Mouse (Mus musculus): ENCODE measurements at regions not wholly inside any gene's neighbourhood (a gene's known extent, or its start where the extent isn't known, plus 50 kb on each side); places are given as distances from the start of the nearest gene placed in this dataset.

- peak; percentile 69 to 91 for DNase-seq
Measured at GRCm38 (mm10) chr3:115766153-115766552, 51.3 kb upstream of the S1pr1 start.

- DNase-seq, result no peak
Measured at GRCm38 (mm10) chr3:115768290-115768689, 53.4 kb upstream of the S1pr1 start.

DNA sequence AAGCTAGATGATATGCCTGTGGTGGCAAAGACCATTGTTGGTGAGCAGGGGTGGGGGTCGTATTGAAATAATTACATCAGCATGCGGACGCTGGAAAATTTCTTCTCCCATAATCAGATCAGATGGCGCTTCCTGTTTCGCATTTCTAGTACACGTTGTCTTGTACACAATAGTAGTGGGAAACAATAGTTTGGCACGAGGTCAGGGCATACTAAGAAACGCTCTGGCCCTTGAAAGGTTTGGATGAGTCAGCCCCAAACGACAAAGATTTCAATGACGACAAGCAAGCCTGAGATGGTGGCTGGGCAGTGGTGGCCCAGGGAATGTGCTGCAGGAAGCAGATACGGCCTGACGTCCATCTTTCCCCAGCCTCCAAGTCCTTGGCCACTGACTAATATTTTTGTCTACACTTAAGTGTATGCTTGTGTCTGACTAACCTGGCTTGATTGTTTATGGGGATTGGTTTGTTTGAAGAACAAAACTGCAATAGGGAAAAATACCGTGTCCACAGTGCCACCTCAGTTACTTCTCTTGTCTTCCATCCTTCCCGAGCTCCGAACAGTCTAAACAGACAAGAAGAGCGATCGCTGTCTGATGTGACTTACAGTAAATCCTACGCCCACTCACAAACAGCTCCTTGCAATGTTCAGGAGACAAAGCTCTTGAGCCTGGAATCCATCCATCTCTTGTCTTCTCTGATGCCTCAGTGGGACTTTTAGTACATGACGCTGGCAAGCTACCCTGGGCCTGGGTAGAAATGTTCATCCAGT lies 54.1 kb upstream of the S1pr1 start:
- peak; percentile 71 to 90 for DNase-seq

- peak; percentile 35 to 67 for DNase-seq
Measured at GRCm38 (mm10) chr3:115772676-115773075, 57.8 kb upstream of the S1pr1 start.

DNA sequence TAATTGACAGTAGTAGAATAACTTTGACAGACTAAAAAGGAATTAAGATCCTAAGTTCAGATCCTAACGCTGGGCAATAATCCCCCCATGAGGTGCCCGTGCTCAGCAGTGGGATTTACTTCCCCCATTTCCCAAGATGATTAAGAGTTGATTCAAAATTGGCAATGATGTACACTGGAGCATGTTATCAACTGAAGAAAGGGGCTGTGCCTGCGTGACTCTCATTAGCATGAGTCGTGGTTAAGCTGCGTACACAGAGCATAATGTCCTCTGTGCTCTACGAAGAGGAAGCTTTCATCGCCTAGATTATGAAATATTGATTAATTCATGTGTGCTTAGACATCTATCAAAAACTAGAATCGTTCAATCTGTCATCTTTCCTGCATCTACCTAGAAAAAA lies 59.4 kb upstream of the S1pr1 start:
- no peak for DNase-seq

DNA sequence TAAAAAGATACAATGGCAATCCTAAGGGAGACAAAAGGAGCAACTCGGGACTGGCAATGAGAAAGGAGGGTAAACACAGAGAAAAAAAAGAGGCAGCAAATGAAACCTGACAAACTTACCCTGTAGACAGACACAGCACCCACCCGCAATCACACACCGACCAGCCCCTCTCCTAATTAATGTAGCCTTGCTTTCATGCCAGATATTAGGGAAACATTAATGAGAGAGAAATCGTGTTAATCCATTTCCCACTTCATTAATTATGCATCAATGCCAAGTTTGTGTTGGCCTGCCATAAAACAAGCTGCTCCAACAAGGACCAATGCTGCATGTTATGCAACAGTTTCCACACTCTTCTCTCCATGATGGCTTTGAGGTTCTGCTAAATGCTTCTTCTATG lies 59.9 kb upstream of the S1pr1 start:
- no peak for DNase-seq

GRCm38 (mm10) chr3:115779144-115779890 lies 64.4 kb upstream of the S1pr1 start:
- peak in 1 of 2 experiments; percentile 40 for DNase-seq

- DNase-seq, result peak; percentile 25 to 74
Measured at GRCm38 (mm10) chr3:115779906-115780305, 65.0 kb upstream of the S1pr1 start.

DNA sequence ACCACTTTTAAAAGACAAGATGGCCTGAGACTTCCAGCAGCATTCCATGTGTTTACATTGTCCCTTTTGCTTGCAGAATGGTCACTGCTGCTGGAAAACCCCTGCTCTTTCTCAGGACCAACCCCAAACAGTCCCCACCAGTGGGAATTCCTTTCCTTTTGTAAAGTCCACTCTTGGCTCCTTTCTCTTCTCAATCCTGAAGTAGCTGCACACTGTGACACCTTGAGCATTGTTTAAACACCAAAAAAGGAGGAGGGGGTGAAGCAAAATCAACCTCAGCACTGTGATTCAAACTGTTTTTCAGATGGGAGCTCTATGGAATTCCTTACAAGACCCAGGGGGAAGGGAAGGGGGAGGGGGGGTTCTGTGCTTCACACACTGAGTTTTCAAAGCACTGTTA lies 67.9 kb upstream of the S1pr1 start:
- no peak for DNase-seq

DNA sequence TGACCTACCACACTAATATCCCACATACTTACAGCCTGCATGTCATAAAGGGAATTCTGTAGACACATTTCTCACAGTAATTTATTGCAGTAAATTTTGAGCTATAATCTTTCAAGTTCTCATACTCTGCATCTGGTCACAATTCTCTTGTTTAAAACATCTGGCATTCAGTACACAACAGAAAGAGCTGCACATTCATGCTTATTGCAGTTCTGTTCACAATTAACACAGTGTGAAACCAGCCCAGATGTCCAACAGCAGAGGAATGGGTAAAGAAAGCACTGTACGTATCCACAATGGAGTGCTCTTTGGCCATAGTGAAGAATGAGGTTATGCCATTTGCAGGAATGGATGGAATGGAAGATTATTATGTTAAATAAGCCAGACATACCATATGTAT lies 72.5 kb upstream of the S1pr1 start:
- no peak for DNase-seq

- no peak for DNase-seq
Measured at GRCm38 (mm10) chr3:115788525-115788924, 73.7 kb upstream of the S1pr1 start.

- DNase-seq, result peak; percentile 28 to 60
Measured at GRCm38 (mm10) chr3:115789063-115789462, 74.2 kb upstream of the S1pr1 start.

DNA sequence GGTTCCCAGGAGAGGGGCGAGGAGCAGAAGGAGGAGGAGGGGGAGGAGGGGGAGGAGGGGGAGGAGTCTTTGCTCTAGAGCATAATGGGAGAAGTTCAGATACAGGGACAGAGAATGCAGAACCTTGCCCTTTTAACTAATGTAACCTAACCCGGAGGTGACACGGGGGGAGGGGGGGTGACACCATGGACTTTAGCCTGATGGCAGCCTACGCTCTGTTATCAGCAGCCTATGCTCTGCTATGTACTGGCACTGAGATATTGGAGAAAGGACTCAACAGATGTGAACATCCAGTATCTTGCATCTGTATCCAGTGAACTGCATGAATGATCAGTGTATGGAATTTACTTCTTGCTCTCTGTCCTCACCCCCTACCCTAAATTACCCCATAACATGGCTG lies 77.7 kb upstream of the S1pr1 start:
- no peak for DNase-seq

DNA sequence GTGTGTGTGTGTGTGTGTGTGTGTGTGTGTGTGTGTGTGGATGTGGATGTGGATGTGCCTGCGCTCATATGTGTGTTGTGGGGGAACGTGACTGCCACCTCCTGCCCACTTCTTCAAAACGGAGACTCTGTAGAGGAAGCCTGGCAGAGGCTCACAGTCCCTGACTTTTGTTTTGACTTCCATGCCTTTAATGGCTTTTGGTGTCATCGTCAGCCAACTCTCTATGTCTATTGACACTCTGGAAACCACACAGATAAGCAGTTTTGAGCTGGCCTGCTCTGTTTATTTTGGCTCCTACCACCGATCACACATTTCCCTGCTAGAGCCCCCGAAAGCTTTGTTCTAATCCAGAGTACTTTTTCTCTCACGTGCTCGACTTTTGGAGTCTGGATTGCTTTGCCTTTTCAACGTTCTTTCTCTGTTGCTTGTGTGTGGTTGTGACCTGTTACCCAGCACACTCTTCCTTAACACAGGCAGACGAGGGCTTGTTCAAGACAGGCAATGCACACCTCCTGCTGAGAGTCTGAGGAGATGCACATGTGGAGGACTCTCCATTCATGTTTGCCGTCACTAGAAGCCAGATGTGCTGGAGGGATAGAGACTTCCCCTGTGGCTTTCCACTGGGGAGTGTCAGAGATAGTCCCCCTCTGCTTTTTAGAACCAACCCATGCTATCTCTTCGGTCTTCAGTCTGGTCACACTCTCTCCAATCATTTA lies 78.6 kb upstream of the S1pr1 start:
- DNase-seq, result peak; percentile 55 to 79

GRCm38 (mm10) chr3:115799326-115799725 lies 84.5 kb upstream of the S1pr1 start:
- no peak for DNase-seq

GRCm38 (mm10) chr3:115799981-115800380 lies 85.1 kb upstream of the S1pr1 start:
- DNase-seq, result no peak

- no peak for DNase-seq
Measured at GRCm38 (mm10) chr3:115800873-115801272, 86.0 kb upstream of the S1pr1 start.

- DNase-seq, result no peak
Measured at GRCm38 (mm10) chr3:115801581-115802200, 85.9 kb upstream of the Dph5 start.

DNA sequence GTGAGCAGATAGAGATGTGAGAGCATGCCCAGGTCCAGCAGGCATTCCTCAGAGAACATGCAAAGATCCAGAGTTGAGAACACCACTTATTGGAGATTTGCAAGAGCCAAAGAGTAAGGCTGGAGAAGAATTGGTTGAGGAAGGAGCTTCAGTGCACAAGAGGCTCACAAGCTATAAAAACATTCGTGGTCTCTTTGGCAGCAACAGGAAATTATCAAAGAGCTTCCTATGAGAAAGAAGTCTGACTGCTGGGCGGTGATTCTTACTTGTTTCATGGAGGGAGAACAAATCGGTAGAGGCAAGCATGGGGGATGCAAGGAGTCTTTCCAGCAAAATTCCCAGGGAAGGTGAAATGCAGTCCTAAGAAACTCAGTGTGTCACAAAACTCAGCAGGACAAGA lies 83.0 kb upstream of the Dph5 start:
- no peak for DNase-seq

DNA sequence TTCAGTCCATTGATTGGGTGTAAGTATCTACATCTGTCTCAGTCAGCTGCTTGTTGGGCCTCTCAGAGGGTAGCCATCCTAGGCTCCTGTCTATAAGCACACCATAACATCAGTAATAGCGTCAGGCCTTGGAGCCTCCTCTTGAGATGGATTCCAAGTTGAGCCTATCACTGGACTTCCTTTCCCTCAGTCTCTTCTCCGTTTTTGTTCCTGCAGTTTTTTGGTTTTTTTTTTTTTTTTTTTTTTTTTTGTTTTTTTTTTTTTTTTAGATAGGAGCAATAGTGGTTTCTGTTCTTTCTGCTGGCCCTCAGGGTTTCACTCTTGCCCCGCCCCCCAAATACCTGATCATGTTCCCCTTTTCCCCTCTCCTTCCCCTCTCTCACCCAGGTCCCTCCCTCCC lies 80.6 kb upstream of the Dph5 start:
- DNase-seq, result no peak

DNA sequence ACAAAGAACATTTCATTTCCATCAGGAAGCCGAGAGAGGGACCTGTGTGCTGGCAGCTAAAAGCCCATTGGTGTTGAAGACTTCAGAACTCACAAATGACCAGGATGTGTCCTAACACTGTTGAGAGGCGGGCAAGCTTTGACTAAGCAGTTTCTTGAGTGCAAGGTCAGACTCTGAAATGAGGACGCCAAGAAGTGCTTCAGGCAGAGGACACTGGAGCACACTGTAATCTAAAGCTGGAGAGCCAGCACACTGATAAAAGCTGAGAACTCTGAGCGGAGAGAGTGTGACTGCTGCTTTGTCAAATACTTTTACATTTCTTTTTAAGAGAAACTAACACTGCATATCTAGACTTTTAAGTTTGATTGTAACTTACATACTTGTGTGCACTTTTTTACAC lies 72.5 kb upstream of the Dph5 start:
- peak; percentile 72 to 75 for DNase-seq

- DNase-seq, result peak; percentile 72 to 78
Measured at GRCm38 (mm10) chr3:115815571-115816156, 72.0 kb upstream of the Dph5 start.
